Mouse (Mus musculus) lung, postnatal 25 days (tissue): ENCODE measurements around the gene Gata3.

Experiments
- DNase-seq: peaks from one replicate; pipeline ENCODE4 v3.0.0; 2022; ENCODE audit warnings: low spot score

The Gata3 gene

DNA sequence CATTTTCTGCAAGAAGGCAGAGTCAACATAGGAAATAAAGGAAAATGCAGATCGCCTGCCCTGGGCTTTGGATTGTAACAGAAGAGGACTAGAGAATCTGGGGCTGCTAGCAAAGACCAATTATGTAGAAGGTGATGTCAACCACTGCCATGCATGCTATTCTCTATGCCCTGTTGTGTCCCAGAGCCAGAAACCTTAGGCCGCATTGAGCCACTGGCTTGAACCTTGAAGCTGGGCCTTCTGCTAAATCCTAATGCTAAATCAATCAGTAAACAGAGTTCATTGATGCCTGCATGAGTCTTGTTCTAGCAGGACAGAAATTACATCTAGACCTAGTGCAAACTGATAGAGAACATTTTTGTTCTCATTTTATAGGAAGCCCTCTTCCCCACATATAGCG lies 3.8 kb downstream of the Gata3 start:
- DNase-seq, result no peak

DNA sequence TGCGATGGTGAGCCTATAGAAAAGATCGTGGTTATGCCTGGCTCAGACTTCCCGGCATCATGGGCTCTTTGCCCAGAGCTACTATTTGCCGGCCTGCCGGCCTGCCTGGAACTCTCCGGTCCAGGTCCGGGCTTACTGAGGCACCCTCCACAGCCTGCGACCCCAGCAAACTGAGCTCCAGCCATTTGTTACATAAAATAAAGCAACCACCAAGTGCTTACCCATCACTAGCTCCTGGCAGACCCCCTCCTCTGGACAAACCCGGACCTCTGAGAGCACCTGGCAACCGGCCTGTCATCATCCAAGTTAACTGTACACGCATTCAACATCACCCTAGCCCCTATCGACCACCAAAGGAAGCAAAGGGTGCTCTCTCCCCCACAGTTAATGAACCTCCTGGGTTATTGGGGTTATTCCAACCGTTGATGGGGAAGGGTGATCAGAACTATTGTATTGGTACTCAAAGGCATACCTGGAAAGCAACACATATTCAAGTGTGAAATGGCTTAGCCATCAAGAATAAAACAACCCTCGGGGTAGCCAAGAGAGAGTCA lies 4.5 kb downstream of the Gata3 start:
- DNase-seq, result no peak

DNA sequence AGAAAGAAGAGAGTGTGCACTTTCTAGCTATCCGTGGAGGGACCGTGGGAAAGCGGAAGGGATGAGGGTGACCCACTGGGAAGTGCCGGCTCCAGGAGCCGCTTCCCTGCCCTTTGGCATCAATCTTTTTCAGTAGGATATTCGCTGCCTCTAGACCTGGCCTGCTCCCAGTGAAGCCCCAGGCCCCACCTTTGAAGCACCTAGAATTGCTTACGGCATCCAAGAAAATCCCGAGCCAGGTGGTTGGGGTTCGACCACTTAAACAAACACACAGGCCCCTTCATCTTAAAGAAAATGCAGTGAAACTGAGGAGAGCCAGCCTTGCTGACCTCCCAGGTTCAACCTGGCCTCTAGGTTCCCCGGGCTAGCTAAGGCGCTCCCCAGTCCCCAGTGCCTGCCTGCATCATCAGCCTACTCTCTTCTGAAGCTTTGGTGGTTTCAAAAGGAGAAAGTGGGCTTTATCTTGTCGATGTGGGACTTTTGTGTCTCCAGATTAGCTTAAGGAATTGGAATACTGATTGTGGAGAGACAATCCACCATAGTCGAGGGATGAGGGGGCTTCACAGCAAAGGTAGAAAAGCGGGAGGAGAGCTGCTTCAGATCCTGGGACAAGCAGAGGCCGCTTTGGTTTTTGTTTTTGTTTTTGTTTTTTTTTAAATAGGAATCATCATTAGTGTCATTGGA lies 5.2 kb downstream of the Gata3 start:
- no peak for DNase-seq

DNA sequence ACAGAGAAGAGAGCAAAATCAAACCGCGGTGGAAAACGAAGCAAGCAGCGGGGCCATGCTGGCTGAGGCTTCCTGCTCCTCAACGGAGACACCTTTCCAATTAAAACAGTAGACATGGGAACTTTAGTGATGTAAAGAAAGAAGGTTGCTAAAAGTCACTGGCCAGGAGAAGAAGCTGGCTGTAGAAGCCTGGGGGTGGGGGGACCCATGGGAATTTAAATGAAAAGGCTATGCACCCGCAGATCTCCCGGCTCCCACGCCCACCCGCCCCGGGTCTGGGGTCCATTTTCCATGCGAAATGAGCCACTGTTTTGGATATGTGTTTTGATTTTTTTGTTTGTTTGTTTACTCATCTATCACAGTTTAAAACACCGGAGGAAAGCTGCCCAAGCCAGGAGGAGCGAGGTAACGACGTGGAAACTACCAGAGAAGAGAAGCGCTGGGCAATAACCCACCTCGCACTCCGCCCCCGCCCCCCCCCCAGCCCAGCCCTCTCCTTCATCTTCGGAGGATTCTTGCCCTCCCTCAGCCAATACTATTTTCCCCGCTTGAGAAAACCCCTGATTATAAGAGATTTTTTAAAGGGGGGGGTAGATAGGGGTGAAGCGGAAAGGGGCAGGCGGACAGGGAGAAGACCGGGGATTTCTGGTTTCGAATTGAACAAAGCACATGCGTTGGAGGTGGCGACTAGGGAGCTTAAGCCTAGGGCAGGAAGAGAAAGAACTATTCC lies 5.9 kb downstream of the Gata3 start:
- DNase-seq, result no peak

GRCm38 (mm10) chr2:9882926-9883802 lies 6.7 kb downstream of the Gata3 start:
- no peak for DNase-seq

GRCm38 (mm10) chr2:9882371-9882925 lies 7.4 kb downstream of the Gata3 start:
- DNase-seq, result no peak

- DNase-seq, result no peak
Measured at GRCm38 (mm10) chr2:9881611-9882023, 8.2 kb downstream of the Gata3 start.

DNA sequence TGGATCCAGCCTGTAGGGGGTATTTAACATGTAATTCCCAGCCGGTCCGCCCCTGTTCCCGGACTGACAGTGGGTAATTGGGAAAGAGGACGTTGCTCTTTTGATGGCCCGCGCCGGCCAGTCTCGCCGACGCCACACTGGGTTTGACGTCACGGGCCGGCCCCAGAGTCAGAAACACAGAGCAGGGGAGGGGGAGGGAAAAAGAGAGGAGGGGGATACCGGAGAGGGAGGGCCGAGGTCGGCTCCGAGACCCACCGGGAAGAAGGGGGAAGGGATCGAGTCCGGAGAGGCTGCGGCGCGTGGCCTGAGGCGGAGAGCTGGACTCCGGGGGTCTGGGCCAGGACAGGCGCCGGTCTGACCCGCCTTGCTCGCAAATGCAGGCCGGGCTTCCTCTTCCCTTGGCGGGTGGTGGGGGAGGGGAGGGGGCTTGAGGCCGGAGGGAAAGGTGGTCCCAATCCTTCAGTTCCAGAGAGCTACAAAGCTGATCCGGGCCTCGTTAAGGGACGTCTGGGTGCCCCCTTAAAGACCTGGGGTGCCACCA lies 8.7 kb downstream of the Gata3 start, which contains the start of gene 4930412O13Rik:
4930412O13Rik (plus strand) TSS at position 202 of the 541 bp plus-strand sequence.
- DNase-seq, result no peak

- DNase-seq, result no peak
Measured at GRCm38 (mm10) chr2:9880271-9880670, 9.6 kb downstream of the Gata3 start.

- DNase-seq, result peak; percentile 95
Measured at GRCm38 (mm10) chr2:9879493-9879892, 10.3 kb downstream of the Gata3 start.

DNA sequence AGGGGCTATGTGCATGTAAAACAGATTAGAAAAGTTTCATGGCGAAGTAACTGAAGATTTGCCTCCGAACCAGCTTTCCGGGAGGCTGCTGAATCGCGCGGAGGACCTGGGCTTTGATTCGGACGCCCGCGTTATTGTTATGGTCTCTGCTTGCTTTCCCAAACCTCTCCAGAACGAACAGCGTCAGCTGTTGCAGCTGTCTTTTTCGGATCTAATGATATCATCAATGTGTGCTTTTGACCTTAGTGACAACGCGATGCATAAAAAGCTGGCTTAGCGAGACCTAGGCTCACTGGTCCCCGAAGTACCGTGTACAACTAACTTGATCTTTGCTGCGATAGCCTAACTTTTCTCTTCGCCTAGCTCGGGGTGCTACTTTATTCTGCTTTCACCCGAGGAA lies 10.7 kb downstream of the Gata3 start:
- DNase-seq, result no peak

DNA sequence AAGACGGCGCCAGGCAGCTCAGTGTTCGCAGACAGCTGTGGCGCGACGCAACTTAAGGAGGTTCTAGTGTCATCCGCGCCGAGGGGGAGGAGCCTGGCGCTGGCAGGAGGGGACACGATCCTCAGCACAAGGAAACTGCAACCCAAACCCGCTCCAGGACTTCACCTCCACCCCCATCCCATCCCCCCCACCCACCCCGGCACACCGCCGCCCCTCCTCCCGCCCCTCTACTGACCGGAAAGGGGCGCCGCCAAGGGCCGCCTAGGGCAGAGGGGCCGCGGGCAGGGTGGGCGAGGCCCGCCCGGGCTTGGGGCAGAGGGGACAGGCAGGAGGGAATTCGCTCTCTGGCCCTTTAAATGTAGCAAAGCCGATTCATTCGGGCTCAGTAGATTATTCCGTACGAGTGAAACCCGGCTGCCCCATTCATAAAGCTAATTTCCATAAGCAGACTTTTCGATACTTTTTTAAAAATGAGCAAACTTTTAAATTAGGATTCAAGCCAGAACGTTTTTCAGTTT lies 11.2 kb downstream of the Gata3 start:
- DNase-seq, result peak; percentile 62

- DNase-seq, result no peak
Measured at GRCm38 (mm10) chr2:9877966-9878563, 11.8 kb downstream of the Gata3 start.

GRCm38 (mm10) chr2:9877326-9877690 lies 12.5 kb downstream of the Gata3 start:
- no peak for DNase-seq

DNA sequence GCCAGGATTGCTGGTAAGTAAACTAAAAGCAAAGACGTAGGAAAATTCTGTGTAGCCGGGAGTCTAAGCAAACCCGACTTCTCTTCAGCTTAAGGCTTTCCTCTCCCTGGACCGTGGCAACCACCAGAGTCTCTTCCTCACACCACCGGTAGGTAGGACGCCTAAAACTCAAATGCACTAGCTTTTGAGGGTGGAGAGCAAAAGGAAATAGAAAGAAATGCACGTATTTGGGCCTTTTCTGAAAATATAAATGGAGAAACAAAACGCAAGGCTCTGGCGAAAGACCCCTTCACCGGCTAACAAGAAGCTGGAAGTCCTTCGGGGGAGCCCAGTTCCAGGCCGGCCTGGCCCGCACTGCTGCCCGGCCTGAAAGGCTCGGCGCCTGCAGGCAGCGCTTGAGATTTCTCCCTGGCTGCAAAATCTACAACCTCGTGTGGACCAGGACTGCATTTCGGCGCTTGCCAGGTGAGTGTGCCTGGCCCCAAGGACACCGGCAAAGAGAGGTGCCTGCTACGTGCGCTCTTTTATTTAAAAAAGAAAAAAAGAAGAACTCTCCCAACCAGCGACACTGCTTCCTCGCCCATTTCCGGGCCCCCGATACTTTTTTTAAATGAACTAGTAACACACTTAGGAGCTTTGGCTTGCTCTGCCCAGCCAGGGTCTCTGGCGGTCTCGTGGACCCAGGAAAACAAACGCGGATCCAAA lies 13.1 kb downstream of the Gata3 start:
- no peak for DNase-seq

DNA sequence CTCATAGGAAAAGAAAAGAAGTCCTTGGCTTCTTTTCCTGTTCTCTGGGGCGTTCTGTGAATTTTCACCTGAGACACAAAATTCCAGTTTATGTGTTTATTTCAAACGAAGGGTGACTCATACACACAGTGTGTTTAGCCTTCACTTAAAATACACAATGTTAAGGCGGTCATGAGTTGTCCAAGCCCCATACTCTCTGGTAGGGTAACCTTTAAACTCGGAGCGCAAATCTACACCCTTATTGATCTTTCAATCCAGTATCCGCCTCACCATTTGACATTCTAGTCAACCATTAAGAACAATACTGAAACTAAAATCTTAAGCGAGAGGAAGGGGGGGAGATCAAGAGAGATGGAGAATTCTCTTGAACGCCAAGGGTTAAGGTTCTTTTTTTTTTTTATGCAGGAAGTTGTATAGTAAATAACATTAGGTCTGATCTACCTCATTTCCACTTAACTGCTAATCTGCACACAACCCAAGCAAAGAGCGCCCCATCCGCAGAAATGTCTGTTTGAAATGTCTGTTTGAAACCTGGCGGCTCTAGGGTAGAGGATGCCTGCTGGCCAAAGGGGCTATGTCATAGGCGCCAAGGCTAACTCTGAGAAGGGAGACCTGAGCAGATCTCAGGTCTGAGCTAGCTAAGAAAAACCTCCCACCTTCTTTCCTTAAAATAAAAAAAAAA lies 14.0 kb downstream of the Gata3 start:
- no peak for DNase-seq

- no peak for DNase-seq
Measured at GRCm38 (mm10) chr2:9875220-9875619, 14.6 kb downstream of the Gata3 start.

DNA sequence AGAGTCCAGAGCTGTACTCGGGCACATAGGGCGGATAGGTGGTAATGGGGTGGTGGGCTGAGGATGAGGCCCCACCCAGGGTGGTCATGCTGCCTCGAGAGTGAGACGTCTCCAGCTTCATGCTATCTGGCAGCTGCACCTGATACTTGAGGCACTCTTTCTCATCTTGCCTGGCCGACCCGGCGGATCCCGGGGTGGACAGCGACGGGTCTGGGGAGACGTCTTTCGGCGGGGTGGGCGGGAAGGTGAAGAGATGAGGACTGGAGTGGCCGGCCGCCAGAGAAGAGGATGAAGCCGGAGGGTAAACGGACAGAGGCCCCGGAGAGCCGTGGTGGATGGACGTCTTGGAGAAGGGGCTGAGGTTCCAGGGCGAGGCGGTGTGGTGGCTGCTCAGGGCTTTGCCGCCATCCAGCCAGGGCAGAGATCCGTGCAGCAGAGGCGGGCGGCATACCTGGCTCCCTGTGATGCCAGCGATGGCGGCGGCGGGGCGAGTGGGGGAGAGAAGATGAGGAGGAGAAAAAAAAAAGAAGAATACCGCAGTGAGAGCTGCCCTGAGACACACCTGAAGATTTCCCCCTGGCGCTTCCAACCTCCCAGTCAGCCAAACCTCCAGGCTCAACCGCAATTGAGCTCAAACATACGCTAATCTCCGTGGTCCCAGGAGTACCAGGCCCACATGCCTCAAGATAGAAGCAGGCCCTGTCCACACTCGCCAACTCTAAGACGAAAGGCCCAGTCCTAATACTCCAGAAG lies 15.2 kb downstream of the Gata3 start:
- DNase-seq, result no peak

GRCm38 (mm10) chr2:9873757-9874156 lies 16.1 kb downstream of the Gata3 start:
- no peak for DNase-seq
